Mouse (Mus musculus): ENCODE data around the gene Lmbrd1.

DNA sequence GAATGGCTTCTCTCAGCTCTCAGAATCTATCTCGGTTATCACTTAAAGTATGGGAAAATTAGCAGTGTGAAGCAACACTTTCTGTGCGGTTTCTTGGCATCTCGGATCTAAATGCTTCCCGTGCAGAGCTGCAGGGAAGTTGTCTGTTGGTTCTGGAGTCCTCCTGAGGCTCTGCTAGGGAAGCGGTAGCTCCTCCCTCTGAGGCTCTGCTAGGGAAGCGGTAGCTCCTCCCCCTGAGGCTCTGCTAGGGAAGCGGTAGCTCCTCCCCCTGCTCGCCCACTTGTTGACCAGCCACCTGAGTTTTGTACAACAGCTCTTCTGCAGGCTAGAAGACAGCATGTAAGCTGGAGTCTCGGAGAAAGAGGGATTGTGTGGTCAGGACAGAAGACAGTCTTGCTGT, 20.9 kb downstream of the Lmbrd1 start:
- TF ChIP-seq CTCF (IDR thresholded peaks at IDR 0.05; ENCODE audit: borderline replicate concordance, insufficient read depth, low read length) (no peak), POLR2A (IDR thresholded peaks at IDR 0.05; ENCODE audit: low read depth, low read length) (no peak)

Data from embryonic fibroblast, embryonic 13.5 days (primary cell).